Mouse (Mus musculus) embryo, embryonic 11 days (tissue): ENCODE measurements around the gene Islr.

Experiments
- DNase-seq: peaks from one replicate; pipeline ENCODE4 v3.0.0-alpha.2; 2015

Gene Islr

GRCm38 (mm10) chr9:58111431-58111830 lies 92.7 kb downstream of the Islr start:
- DNase-seq, result no peak

- DNase-seq, result no peak
Measured at GRCm38 (mm10) chr9:58110787-58111186, 93.3 kb downstream of the Islr start.

- no peak for DNase-seq
Measured at GRCm38 (mm10) chr9:58107494-58107893, 96.6 kb downstream of the Islr start.
